Mouse (Mus musculus) kidney, postnatal 4 days (tissue): Measurements from ENCODE around the gene Hexb.

Experiments
- DNase-seq, 2 experiments: peaks; one replicate each; pipeline ENCODE4 v3.0.0; 2021; ENCODE audit warnings: mixed read lengths in 2 of 2

Hexb gene

GRCm38 (mm10) chr13:97223856-97224255 is 25.7 kb upstream of the Hexb start:
- no peak for DNase-seq

- no peak for DNase-seq
Observed at GRCm38 (mm10) chr13:97220022-97220421, 21.9 kb upstream of the Hexb start.

- no peak for DNase-seq
Observed at GRCm38 (mm10) chr13:97216196-97216595, 18.0 kb upstream of the Hexb start.

GRCm38 (mm10) chr13:97215563-97215962 is 17.4 kb upstream of the Hexb start:
- DNase-seq, result no peak

- no peak for DNase-seq
Observed at GRCm38 (mm10) chr13:97214583-97215268, 16.6 kb upstream of the Hexb start.

GRCm38 (mm10) chr13:97208500-97209010 is 10.4 kb upstream of the Hexb start:
- DNase-seq, result no peak

GRCm38 (mm10) chr13:97208112-97208478 is 9.9 kb upstream of the Hexb start:
- DNase-seq, result no peak

- no peak for DNase-seq
Observed at GRCm38 (mm10) chr13:97207472-97208111, 9.4 kb upstream of the Hexb start.

- no peak for DNase-seq
Observed at GRCm38 (mm10) chr13:97206046-97206445, 7.9 kb upstream of the Hexb start.

GRCm38 (mm10) chr13:97205052-97205701 is 7.0 kb upstream of the Hexb start:
- peak; percentile 89 to 91 for DNase-seq

- no peak for DNase-seq
Observed at GRCm38 (mm10) chr13:97201896-97202295, 3.7 kb upstream of the Hexb start.

GRCm38 (mm10) chr13:97201076-97201475 is 2.9 kb upstream of the Hexb start:
- no peak for DNase-seq

GRCm38 (mm10) chr13:97199123-97199522 is 966 bp upstream of the Hexb start:
- no peak for DNase-seq

GRCm38 (mm10) chr13:97196925-97197218 is 1.3 kb downstream of the Hexb start:
- DNase-seq, result no peak

GRCm38 (mm10) chr13:97196186-97196924 is 1.8 kb downstream of the Hexb start:
- DNase-seq, result peak in 1 of 2 experiments; percentile 35

GRCm38 (mm10) chr13:97193420-97193819 is 4.7 kb downstream of the Hexb start:
- DNase-seq, result peak; percentile 24 to 50

GRCm38 (mm10) chr13:97192649-97193048 is 5.5 kb downstream of the Hexb start:
- DNase-seq, result no peak

- DNase-seq, result no peak
Observed at GRCm38 (mm10) chr13:97187693-97188092, 10.5 kb downstream of the Hexb start.

GRCm38 (mm10) chr13:97186346-97186745 is 11.8 kb downstream of the Hexb start:
- DNase-seq, result no peak

GRCm38 (mm10) chr13:97184656-97185055 is 13.5 kb downstream of the Hexb start:
- DNase-seq, result peak in 1 of 2 experiments; percentile 24

- no peak for DNase-seq
Observed at GRCm38 (mm10) chr13:97184168-97184567, 14.0 kb downstream of the Hexb start.

- DNase-seq, result no peak
Observed at GRCm38 (mm10) chr13:97182821-97183220, 15.3 kb downstream of the Hexb start.

GRCm38 (mm10) chr13:97180113-97180828 is 17.9 kb downstream of the Hexb start:
- no peak for DNase-seq
